Mouse (Mus musculus) stomach, postnatal 0 days (tissue): ENCODE data around the gene Cryba4. TPM values are rescaled to one million over a fixed set of nuclear protein-coding genes. Genes with fewer than 3 reads are reported as not detected.

Experiments
- ATAC-seq: fragments of 200-750 bp; cut with Nextera tagmentation; 2 replicates; pipeline ENCODE4 v1.8.0; 2017; ENCODE audit not compliant: low FRiP score, low TSS enrichment
- DNase-seq: peaks from one replicate; pipeline ENCODE4 v3.0.0-alpha.2; 2016; ENCODE audit warnings: low spot score
- H3K27ac ChIP-seq: fragments of 300-500 bp; sonication (generic); replicated peaks from 2 replicates; pipeline ENCODE4 v1.5.1; 2014; ENCODE audit warnings: mild to moderate bottlenecking, control low read depth
- H3K27me3 ChIP-seq: fragments of 300-500 bp; sonication (generic); 2 replicates; pipeline ENCODE4 v1.6.1; 2014; ENCODE audit warnings: low read length; ENCODE audit not compliant: control insufficient read depth, insufficient read depth
- H3K36me3 ChIP-seq: fragments of 300-500 bp; sonication (generic); 2 replicates; pipeline ENCODE4 v1.6.1; 2014; ENCODE audit warnings: low read length, mixed read lengths; ENCODE audit not compliant: control insufficient read depth, insufficient read depth
- H3K4me1 ChIP-seq: fragments of 300-500 bp; sonication (generic); replicated peaks from 2 replicates; pipeline ENCODE4 v1.6.1; 2014; ENCODE audit warnings: antibody characterized with exemption; ENCODE audit not compliant: control insufficient read depth, insufficient read depth
- H3K4me2 ChIP-seq: fragments of 300-500 bp; sonication (generic); replicated peaks from 2 replicates; pipeline ENCODE4 v1.6.1; 2014; ENCODE audit warnings: low read depth, mild to moderate bottlenecking, control low read depth, moderate library complexity
- H3K4me3 ChIP-seq: fragments of 300-500 bp; sonication (generic); 2 replicates; pipeline ENCODE4 v1.5.1; 2014; ENCODE audit warnings: low read depth, low read length, control low read depth
- H3K9ac ChIP-seq: fragments of 300-500 bp; sonication (generic); 2 replicates; pipeline ENCODE4 v1.6.1; 2014; ENCODE audit warnings: mild to moderate bottlenecking, low read length, control low read depth, mixed read lengths
- H3K9me3 ChIP-seq: fragments of 300-500 bp; sonication (generic); 2 replicates; pipeline ENCODE4 v1.6.1; 2016; ENCODE audit warnings: low read length; ENCODE audit not compliant: control insufficient read depth
- CTCF ChIP-seq: IDR thresholded peaks from 2 replicates; pipeline ENCODE4 v1.5.1; 2016; ENCODE audit warnings: antibody characterized with exemption, low read depth, mild to moderate bottlenecking, moderate library complexity
- EP300 ChIP-seq: optimal IDR thresholded peaks from 2 replicates; pipeline ENCODE3; 2016; ENCODE audit warnings: antibody characterized with exemption
- WGBS: fragments of 180-500 bp; shearing (Covaris S2); extraction: QIAGEN DNeasy Blood & Tissue Kit; methylation state at CpG from one replicate; pipeline ENCODE4 v1.1.7; 2014; 5-methylcytosine and 5-hydroxymethylcytosine counted together
- polyA plus RNA-seq: library from polyadenylated mRNA; unstranded; fragments of >200 nt; fragmentation: Nextera tagmentation; extraction: Ambion mirVana; gene quantifications from 2 replicates; pipeline ENCODE4 v1.2.1, GENCODE M21; 2015

The Cryba4 gene
- polyA plus RNA-seq, 1 experiment from 2014 or later: 2.2 TPM

DNA sequence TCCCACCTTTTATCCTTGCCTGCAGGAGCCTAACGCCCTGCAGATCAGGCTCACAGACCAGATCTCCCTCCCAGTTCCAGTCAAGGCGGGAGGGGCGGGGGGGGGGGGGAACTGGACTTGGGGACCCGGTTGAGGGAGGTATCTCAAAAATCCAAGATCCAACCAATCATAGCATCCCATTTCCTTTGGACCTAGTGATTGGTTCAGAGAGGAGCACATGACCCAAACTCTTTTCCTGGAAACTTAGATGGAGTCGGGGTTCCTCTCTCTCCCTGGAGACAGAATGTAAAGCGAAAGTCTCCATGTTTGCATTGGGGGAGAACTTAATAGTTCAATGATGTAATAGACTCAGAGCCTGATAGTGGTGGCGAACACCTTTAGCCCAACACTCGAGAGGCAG, 4.9 kb downstream of the Cryba4 start:
- ATAC-seq: no peak
- DNase-seq: no peak
- no peak overlapping the region for H3K4me3 ChIP-seq
- H3K27ac ChIP-seq: no peak overlapping the region
- H3K27me3 ChIP-seq: no peaks in the 10 kb centered on the region
- H3K9ac ChIP-seq: no peak overlapping the region
- H3K36me3 ChIP-seq: no peaks in the 10 kb centered on the region
- no peak overlapping the region for H3K4me2 ChIP-seq
- TF ChIP-seq CTCF (no peak), EP300 (no peak)
- H3K4me1 ChIP-seq: no peaks in the 10 kb centered on the region
- H3K9me3 ChIP-seq: no peaks in the 10 kb centered on the region
- WGBS: 45% methylated on average over 8 of the region's 8 CpGs

DNA sequence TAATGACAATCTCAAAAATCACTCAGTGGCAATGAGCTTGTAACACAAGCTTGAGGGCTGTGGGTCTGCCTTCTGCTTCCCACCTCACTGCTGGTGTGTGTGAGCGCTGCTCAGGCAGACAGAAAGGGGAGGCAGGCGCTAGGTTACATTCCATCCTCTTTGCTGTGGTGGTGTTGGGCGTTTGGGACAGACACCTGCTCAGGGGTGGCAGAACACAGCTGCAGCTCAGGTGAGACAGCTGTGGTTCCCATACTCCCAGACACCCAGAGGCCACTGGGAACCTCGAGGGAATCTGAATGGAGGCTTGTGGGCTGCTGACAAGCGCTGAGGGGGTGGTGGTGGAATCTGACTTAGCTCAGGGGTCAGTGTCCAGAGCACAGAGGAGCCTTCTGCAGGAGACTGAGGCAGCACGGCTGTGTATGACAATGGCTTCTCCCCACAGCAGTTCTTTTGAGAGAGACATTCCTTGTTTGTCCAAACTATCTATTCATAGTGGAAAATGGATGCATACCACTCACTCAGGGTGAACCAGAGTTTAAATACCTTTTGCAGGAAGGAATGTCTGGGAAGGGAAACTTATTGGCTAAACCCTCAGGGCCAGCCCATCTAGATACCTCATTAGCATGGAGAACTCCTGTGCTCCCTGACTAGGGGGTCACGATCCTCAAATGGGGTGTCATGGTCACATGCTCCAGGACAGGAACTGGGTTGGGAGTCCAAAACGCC, 7.3 kb downstream of the Cryba4 start:
- DNase-seq (no peak), ATAC-seq (no peak)
- Histone ChIP-seq H3K9ac (no peak overlapping the region), H3K36me3 (no peaks in the 10 kb centered on the region), H3K4me2 (no peak overlapping the region), H3K4me1 (no peaks in the 10 kb centered on the region), H3K27ac (no peak overlapping the region), H3K4me3 (no peak overlapping the region), H3K27me3 (no peaks in the 10 kb centered on the region), H3K9me3 (no peaks in the 10 kb centered on the region)
- WGBS: 37% methylated on average over 8 of the region's 8 CpGs
- TF ChIP-seq CTCF (no peak), EP300 (no peak)

DNA sequence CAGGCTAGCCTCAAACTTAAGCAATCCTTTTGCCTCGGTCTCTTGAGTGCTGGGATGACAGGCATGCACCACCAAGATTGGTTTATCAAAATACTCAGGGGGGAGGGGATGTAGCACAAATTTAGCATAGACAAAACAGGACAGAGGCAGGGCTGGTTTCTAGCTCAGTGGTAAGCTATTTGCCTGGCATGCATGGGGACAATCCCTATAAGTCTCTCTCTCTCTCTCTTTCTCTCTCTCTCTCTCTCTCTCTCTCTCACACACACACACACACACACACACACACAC, 8.1 kb downstream of the Cryba4 start:
- Histone ChIP-seq H3K27me3 (no peaks in the 10 kb centered on the region), H3K36me3 (no peaks in the 10 kb centered on the region), H3K9ac (no peak overlapping the region), H3K4me1 (no peaks in the 10 kb centered on the region), H3K27ac (no peak overlapping the region), H3K4me2 (no peak overlapping the region), H3K4me3 (no peak overlapping the region), H3K9me3 (no peaks in the 10 kb centered on the region)
- WGBS: 67% methylated on average over 1 of the region's 1 CpGs
- ATAC-seq: no peak
- no peak for DNase-seq
- TF ChIP-seq CTCF (no peak), EP300 (no peak)

DNA sequence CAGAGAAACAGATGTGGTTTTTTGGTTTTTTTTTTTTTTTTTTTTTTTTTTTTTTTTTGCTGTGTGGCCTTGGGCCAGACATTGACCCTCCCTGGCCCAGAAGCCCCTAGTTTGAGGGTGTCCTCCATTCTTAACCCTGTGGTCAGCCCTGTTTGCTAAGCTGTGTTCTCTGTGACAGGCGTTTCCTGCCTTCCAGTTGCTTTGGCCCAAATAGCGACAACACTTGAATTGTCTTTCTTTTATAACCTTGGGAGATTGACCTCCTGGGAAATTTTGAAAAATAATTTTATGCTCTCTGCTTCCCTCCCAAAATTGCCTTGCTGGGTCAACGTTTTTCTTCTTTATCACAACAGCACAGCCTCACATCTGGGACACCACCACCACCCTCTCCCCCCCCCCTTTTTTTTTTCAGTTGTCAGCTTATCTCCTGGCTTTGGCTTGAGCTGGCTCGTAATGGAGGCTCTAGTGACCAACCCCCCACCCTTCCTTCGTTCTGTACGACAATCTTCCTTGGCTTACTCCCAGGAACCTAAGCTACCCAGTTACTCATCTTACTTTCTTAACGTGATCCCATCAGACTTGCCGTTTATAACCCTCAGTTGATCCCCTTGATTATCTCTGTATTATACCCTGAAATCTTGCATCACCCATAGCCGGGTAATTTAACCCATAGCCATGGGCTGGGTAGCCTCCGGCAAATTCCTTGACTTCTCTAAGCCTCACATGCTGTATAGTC, 8.6 kb downstream of the Cryba4 start:
- no peak for ATAC-seq
- Histone ChIP-seq H3K4me3 (no peak overlapping the region), H3K27ac (no peak overlapping the region), H3K9me3 (no peaks in the 10 kb centered on the region), H3K27me3 (no peaks in the 10 kb centered on the region), H3K36me3 (no peaks in the 10 kb centered on the region), H3K4me2 (no peak overlapping the region), H3K4me1 (no peaks in the 10 kb centered on the region), H3K9ac (no peak overlapping the region)
- no peak for DNase-seq
- WGBS: 47% methylated on average over 10 of the region's 10 CpGs
- TF ChIP-seq EP300 (no peak), CTCF (no peak)

DNA sequence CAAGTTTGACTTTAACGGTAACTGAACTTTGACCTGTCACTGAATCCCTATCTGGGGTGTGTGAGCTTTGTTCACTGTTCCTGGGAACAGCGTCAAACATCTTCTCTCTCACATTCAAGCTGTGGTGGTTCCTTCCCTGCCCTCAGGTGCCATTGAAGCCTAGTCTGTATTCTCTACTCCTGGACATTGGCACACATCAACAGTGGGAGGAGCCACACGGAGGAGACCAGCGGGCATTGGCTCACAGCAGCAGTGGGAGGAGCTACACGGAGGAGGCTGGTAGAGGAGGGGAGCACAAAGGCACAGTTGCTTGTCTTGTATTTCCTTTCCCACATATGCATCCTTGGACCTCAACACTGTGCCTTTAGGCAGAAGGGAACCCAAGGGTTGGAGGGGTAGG, 9.3 kb downstream of the Cryba4 start:
- WGBS: 36% methylated on average over 5 of the region's 5 CpGs
- H3K36me3 ChIP-seq: no peaks in the 10 kb centered on the region
- H3K9ac ChIP-seq: no peak overlapping the region
- no peak overlapping the region for H3K4me2 ChIP-seq
- H3K4me3 ChIP-seq: no peak overlapping the region
- peak; percentile 39; the same call in 1 of the 2 replicates for ATAC-seq
- H3K9me3 ChIP-seq: no peaks in the 10 kb centered on the region
- TF ChIP-seq EP300: no peak
- TF ChIP-seq CTCF: no peak
- H3K27me3 ChIP-seq: no peaks in the 10 kb centered on the region
- no peaks in the 10 kb centered on the region for H3K4me1 ChIP-seq
- no peak overlapping the region for H3K27ac ChIP-seq
- no peak for DNase-seq

DNA sequence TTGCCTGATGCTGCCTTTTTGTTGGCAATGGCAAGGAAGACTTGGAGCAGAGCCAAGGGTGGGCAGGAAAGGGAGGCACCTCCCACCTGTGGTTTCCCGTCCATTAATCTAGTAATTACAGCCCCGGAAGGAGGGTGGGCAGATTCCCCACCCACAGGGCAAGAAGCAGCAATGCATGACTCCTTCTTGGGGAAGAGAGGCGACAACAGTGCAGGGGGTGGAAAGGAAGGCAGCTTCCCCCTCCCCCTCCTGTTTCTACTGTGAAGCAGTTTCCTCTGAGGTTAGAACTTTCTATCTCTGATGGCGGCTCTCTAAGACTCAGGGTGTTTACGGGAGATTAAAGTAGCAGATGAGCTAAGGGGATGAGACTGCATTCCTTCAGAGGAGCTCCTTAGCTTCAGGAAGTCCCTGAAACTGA, 9.9 kb downstream of the Cryba4 start:
- Histone ChIP-seq H3K9ac (no peak overlapping the region), H3K27me3 (no peaks in the 10 kb centered on the region), H3K27ac (no peak overlapping the region), H3K36me3 (no peaks in the 10 kb centered on the region), H3K4me3 (no peak overlapping the region), H3K9me3 (no peaks in the 10 kb centered on the region), H3K4me1 (no peaks in the 10 kb centered on the region), H3K4me2 (no peak overlapping the region)
- ATAC-seq (no peak), DNase-seq (no peak)
- TF ChIP-seq EP300 (no peak), CTCF (no peak)
- WGBS: 60% methylated on average over 5 of the region's 5 CpGs
